Mouse (Mus musculus) limb, embryonic 12.5 days (tissue): ENCODE results near the gene Hoxd12. TPM values are rescaled to one million over a fixed set of nuclear protein-coding genes. Genes with fewer than 3 reads are reported as not detected.

Experiments
- ATAC-seq: fragments of 200-750 bp; cut with Nextera tagmentation; 2 replicates; pipeline ENCODE4 v1.8.0; 2017; ENCODE audit warnings: low read depth, moderate TSS enrichment; ENCODE audit not compliant: insufficient number of reproducible peaks, insufficient read depth, low FRiP score, low TSS enrichment
- H3K27ac ChIP-seq: fragments of 300-500 bp; sonication (generic); 2 replicates; pipeline ENCODE4 v1.5.1; 2016; ENCODE audit warnings: mild to moderate bottlenecking, moderate library complexity
- H3K27me3 ChIP-seq: fragments of 300-500 bp; sonication (generic); 2 replicates; pipeline ENCODE4 v1.6.1; 2016; ENCODE audit warnings: mild to moderate bottlenecking, moderate library complexity
- H3K36me3 ChIP-seq: fragments of 300-500 bp; sonication (generic); 2 replicates; pipeline ENCODE4 v1.6.1; 2016; ENCODE audit warnings: mild to moderate bottlenecking, moderate library complexity
- H3K4me1 ChIP-seq: fragments of 300-500 bp; sonication (generic); replicated peaks from 2 replicates; pipeline ENCODE4 v1.6.1; 2016
- H3K4me2 ChIP-seq: fragments of 300-500 bp; sonication (generic); 2 replicates; pipeline ENCODE4 v1.6.1; 2016; ENCODE audit warnings: mild to moderate bottlenecking, moderate library complexity
- H3K4me3 ChIP-seq: fragments of 300-500 bp; sonication (generic); replicated peaks from 2 replicates; pipeline ENCODE4 v1.5.1; 2016; ENCODE audit warnings: mild to moderate bottlenecking
- H3K9ac ChIP-seq: fragments of 300-500 bp; sonication (generic); replicated peaks from 2 replicates; pipeline ENCODE4 v1.6.1; 2016; ENCODE audit warnings: mild to moderate bottlenecking, moderate library complexity
- H3K9me3 ChIP-seq: fragments of 300-500 bp; sonication (generic); 2 replicates; pipeline ENCODE4 v1.6.1; 2016; ENCODE audit warnings: mild to moderate bottlenecking, moderate library complexity
- WGBS: fragments of 180-500 bp; shearing (Covaris S2); methylation state at CpG from one replicate; pipeline ENCODE4 v1.1.7; 2016; 5-methylcytosine and 5-hydroxymethylcytosine counted together
- polyA plus RNA-seq: library from polyadenylated mRNA; unstranded; fragments of >200 nt; fragmentation: Nextera tagmentation; extraction: Ambion mirVana; gene quantifications from 2 replicates; pipeline ENCODE4 v1.2.1, GENCODE M21; 2016

The Hoxd12 gene
- polyA plus RNA-seq, 1 experiment from 2014 or later, result 130 TPM

- H3K9ac ChIP-seq, result no peak overlapping the region; the same call in 1 of the 2 replicates
- 2% methylated on average over 18 of the region's 18 CpGs for WGBS
- peak overlapping the region; percentile 75 for H3K4me2 ChIP-seq
- no peaks in the 10 kb centered on the region for H3K36me3 ChIP-seq
- H3K9me3 ChIP-seq, result no peaks in the 10 kb centered on the region
- no peak for ATAC-seq
- H3K27ac ChIP-seq, result 0 out of 2 replicates have a peak overlapping the region, but pooled peaks have one; percentile 35
- H3K4me3 ChIP-seq, result peak overlapping the region; percentile 55
- peaks cover 83% of the 10 kb centered on the region for H3K27me3 ChIP-seq
- H3K4me1 ChIP-seq, result peaks cover 43% of the 10 kb centered on the region
These were observed 39.5 kb downstream of the Hoxd12 start for GRCm38 (mm10) chr2:74714156-74714789.

GRCm38 (mm10) chr2:74714881-74715280, 40.1 kb downstream of the Hoxd12 start:
- 2% methylated on average over 14 of the region's 14 CpGs for WGBS
- H3K4me1 ChIP-seq, result peaks cover 43% of the 10 kb centered on the region
- H3K9me3 ChIP-seq, result no peaks in the 10 kb centered on the region
- H3K36me3 ChIP-seq, result no peaks in the 10 kb centered on the region
- H3K27ac ChIP-seq, result no peak overlapping the region
- no peak for ATAC-seq
- peak overlapping the region; percentile 55 for H3K4me3 ChIP-seq
- no peak overlapping the region; the same call in 1 of the 2 replicates for H3K9ac ChIP-seq
- H3K27me3 ChIP-seq, result peaks cover 83% of the 10 kb centered on the region
- peak overlapping the region; percentile 75 for H3K4me2 ChIP-seq

DNA sequence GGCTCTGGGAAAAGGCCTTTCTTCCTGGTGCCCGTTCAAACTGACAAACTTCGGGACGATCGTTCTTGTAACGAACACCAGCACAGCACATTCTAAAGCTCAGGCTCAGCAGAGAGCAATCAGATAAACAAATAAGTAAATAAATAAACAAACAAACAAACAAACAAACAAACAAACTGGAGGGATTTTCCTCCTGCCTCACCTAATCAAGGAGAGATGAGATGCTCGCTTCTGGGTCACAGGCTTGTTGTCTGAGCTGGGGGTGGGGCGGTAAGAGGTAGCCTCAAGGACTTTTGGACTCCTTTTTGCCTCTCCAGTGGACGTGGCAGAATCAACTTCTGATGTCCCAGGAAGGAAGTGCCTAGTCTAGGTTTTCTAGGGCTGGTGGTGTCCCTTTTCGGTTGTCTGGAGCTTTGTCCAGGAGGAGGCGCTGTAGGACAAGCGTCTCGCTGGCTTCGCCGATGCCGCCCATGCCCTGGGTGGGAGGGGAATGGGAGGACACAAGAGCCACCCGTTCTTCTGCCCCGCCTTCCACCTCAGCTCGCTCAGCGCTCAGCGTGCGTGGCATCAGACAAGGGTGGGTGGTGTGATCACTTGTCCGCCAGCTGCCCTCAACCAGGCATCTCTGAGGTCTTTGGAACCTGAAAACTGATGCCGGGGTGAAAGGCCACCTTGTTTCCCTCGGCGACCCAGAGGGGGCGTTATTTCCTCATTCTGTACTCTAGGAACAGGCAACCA, 40.9 kb downstream of the Hoxd12 start:
- peaks cover 83% of the 10 kb centered on the region for H3K27me3 ChIP-seq
- WGBS, result 2% methylated on average over 26 of the region's 26 CpGs
- H3K9ac ChIP-seq, result no peak overlapping the region
- H3K9me3 ChIP-seq, result no peaks in the 10 kb centered on the region
- no peaks in the 10 kb centered on the region for H3K36me3 ChIP-seq
- peak overlapping the region; percentile 22 for H3K4me3 ChIP-seq
- 0 out of 2 replicates have a peak, but pooled peaks have one; percentile 53 for ATAC-seq
- H3K4me2 ChIP-seq, result peak overlapping the region; percentile 75
- H3K27ac ChIP-seq, result no peak overlapping the region
- peaks cover 43% of the 10 kb centered on the region for H3K4me1 ChIP-seq

- no peak overlapping the region for H3K9ac ChIP-seq
- peaks cover 36% of the 10 kb centered on the region for H3K4me1 ChIP-seq
- 11% methylated on average over 2 of the region's 2 CpGs for WGBS
- peaks cover 87% of the 10 kb centered on the region for H3K27me3 ChIP-seq
- H3K9me3 ChIP-seq, result no peaks in the 10 kb centered on the region
- no peak overlapping the region for H3K27ac ChIP-seq
- no peaks in the 10 kb centered on the region for H3K36me3 ChIP-seq
- H3K4me3 ChIP-seq, result no peak overlapping the region
- no peak overlapping the region for H3K4me2 ChIP-seq
- no peak for ATAC-seq
These were observed 45.6 kb downstream of the Hoxd12 start for GRCm38 (mm10) chr2:74720384-74720783.

DNA sequence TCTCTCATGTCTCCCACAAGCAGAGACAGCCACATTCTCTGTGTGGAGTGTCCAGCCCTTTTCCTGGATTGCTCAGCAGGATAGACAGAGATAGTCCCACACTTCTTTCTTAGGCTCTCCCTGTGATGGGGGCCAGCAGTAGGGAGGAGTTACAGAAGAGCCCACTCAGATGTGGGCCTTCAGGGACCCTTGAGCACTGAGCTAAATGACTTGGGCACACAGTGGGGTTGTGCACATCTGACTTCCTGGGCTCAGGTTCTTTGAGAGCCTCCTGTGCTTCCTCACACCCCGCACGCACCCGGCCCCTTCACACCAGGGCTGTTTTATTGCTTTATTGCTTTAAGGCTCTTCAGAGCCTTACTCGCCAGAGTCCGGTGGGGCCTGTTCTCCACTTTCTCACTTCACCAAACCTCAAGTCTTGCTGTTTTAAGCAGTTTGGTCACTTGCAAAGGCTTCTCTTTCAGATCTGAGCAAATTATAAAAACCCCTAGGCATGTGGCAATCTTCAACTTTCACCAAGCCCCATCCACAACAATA, 46.2 kb downstream of the Hoxd12 start:
- H3K36me3 ChIP-seq, result no peaks in the 10 kb centered on the region
- no peak overlapping the region for H3K4me2 ChIP-seq
- H3K4me1 ChIP-seq, result peaks cover 30% of the 10 kb centered on the region
- 5% methylated on average over 5 of the region's 5 CpGs for WGBS
- peaks cover 90% of the 10 kb centered on the region for H3K27me3 ChIP-seq
- no peak overlapping the region for H3K27ac ChIP-seq
- no peaks in the 10 kb centered on the region for H3K9me3 ChIP-seq
- ATAC-seq, result no peak
- H3K9ac ChIP-seq, result no peak overlapping the region
- H3K4me3 ChIP-seq, result no peak overlapping the region

GRCm38 (mm10) chr2:74721882-74722281, 47.1 kb downstream of the Hoxd12 start:
- peaks cover 29% of the 10 kb centered on the region for H3K4me1 ChIP-seq
- under 1% methylated on average over 6 of the region's 6 CpGs for WGBS
- peaks cover 92% of the 10 kb centered on the region for H3K27me3 ChIP-seq
- H3K9me3 ChIP-seq, result no peaks in the 10 kb centered on the region
- H3K4me3 ChIP-seq, result no peak overlapping the region
- no peak overlapping the region for H3K4me2 ChIP-seq
- H3K9ac ChIP-seq, result no peak overlapping the region
- H3K27ac ChIP-seq, result no peak overlapping the region
- no peak for ATAC-seq
- no peaks in the 10 kb centered on the region for H3K36me3 ChIP-seq

DNA sequence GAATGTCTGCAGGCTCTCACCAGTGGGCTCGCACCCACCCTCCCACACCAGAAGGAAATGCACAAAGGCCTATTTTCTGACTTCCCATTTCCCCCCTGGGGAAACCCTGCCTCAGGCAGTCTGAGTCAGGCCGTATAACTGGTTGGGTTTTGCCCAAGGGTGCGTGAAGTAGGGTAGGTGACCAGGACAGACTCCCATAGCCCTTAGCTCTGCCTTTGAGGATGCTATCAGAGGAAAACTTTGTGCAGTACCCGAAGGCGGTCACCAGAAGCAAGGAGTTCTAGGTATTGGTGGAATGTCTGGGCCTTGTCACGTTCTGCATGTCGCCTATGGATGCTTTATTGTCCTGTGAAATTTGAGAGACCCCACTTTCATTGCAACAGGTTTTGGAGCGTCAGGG, 48.1 kb downstream of the Hoxd12 start:
- H3K4me3 ChIP-seq, result no peak overlapping the region
- H3K9me3 ChIP-seq, result no peaks in the 10 kb centered on the region
- H3K36me3 ChIP-seq, result no peaks in the 10 kb centered on the region
- no peak overlapping the region for H3K4me2 ChIP-seq
- WGBS, result 22% methylated on average over 8 of the region's 8 CpGs
- H3K27ac ChIP-seq, result no peak overlapping the region
- H3K4me1 ChIP-seq, result peaks cover 39% of the 10 kb centered on the region
- no peak for ATAC-seq
- no peak overlapping the region for H3K9ac ChIP-seq
- H3K27me3 ChIP-seq, result peaks cover 96% of the 10 kb centered on the region

DNA sequence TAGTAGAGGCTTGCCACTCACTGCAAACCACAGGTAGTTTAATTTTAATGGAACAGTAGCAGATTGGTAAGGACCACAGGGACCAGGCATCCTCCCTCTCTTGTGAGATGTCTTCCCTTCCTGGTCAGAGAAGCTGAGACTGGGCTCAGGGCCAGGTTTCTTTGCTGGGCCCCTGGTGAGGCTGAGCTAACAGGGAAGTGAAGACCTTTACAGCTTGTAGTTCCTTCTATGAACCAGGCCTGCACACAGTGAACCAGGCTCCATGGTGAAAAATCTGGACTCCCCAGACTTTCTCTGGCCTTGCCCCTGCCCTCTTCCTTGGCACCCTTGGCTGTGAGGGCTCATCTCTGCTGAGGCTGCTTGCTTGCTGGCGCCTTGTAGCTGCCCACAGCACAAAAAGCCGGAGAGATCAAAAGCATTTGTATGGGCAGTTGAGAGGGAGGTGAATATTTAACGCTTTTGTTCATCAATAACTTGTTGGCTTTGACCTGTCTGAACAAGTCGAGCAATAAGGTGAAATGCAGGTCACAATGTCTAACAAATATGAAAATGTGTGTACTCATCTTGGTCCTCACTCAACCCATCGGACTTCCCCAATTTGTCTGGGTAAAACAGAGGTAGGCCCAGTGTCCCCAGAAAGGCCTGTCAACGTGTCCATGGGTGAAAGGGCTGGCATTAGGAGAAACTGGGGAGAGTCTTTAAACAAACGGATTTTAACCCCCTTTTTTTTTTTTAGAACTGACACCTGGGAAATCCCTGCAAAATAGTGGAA, 49.6 kb downstream of the Hoxd12 start:
- WGBS, result 36% methylated on average over 7 of the region's 7 CpGs
- Histone ChIP-seq H3K9ac (no peak overlapping the region), H3K4me2 (no peak overlapping the region), H3K36me3 (no peaks in the 10 kb centered on the region), H3K4me1 (peaks cover 45% of the 10 kb centered on the region), H3K9me3 (no peaks in the 10 kb centered on the region), H3K27ac (no peak overlapping the region), H3K27me3 (peaks cover 96% of the 10 kb centered on the region), H3K4me3 (no peak overlapping the region)
- no peak for ATAC-seq

DNA sequence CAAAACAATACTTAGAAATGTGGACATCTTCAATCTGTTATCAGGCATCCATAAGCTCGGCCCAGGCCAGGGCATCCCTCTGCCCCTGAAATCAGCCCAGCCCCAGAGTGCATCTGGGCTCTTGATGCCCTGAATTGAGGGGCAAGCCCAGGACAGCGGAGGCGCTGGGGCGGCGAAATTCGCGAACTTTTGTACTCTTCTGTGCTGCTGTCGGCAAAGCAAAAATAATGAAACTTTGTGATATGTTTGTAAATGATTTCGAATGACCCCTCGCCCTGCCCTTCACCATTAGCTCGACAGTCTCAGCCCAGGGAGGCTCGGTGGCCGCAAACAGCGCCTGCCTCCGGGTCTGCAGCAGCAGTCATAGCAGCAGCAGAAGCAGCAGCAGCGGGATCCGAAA, 50.4 kb downstream of the Hoxd12 start:
- no peak for ATAC-seq
- Histone ChIP-seq H3K27me3 (peaks cover 94% of the 10 kb centered on the region), H3K4me2 (no peak overlapping the region)

GRCm38 (mm10) chr2:74726551-74726950, 51.7 kb downstream of the Hoxd12 start, which contains the start of gene Gm28230:
Gm28230 (plus strand) TSS chr2:74726728.
- H3K4me1 ChIP-seq, result peaks cover 37% of the 10 kb centered on the region
- ATAC-seq, result no peak
- WGBS, result 35% methylated on average over 5 of the region's 5 CpGs
- H3K27me3 ChIP-seq, result peaks cover 93% of the 10 kb centered on the region
- peak within 1 kb of the TSS; percentile 86 for H3K4me2 ChIP-seq
- peak within 1 kb of the TSS; percentile 50; the same call in 1 of the 2 replicates for H3K9ac ChIP-seq
- no peak within 1 kb of the TSS for H3K27ac ChIP-seq
- H3K4me3 ChIP-seq, result peak within 1 kb of the TSS; percentile 42
- no peaks in the 10 kb centered on the region for H3K36me3 ChIP-seq
- H3K9me3 ChIP-seq, result no peaks in the 10 kb centered on the region

More for the DNA sequence above, 50.4 kb downstream of the Hoxd12 start:
- Histone ChIP-seq H3K27ac (no peak overlapping the region), H3K36me3 (no peaks in the 10 kb centered on the region), H3K9me3 (no peaks in the 10 kb centered on the region), H3K4me3 (no peak overlapping the region), H3K9ac (no peak overlapping the region), H3K4me1 (peaks cover 45% of the 10 kb centered on the region)
- WGBS, result 22% methylated on average over 17 of the region's 17 CpGs
